Mouse (Mus musculus) midbrain, embryonic 16.5 days (tissue): ENCODE measurements around the gene Wap. TPM values are rescaled to one million over a fixed set of nuclear protein-coding genes. Genes with fewer than 3 reads are reported as not detected.

Experiments used
- ATAC-seq: fragments of 200-750 bp; cut with Nextera tagmentation; 2 replicates; pipeline ENCODE4 v1.8.0; 2017; ENCODE audit warnings: moderate TSS enrichment
- H3K27ac ChIP-seq: fragments of 300-500 bp; sonication (generic); 2 replicates; pipeline ENCODE4 v1.5.1; 2014; ENCODE audit warnings: mild to moderate bottlenecking, low read length, mixed read lengths
- H3K27me3 ChIP-seq: fragments of 300-500 bp; sonication (generic); 2 replicates; pipeline ENCODE4 v1.6.1; 2014; ENCODE audit warnings: low read depth, low read length, mixed read lengths; ENCODE audit not compliant: control insufficient read depth, insufficient read depth
- H3K36me3 ChIP-seq: fragments of 300-500 bp; sonication (generic); 2 replicates; pipeline ENCODE4 v1.6.1; 2014; ENCODE audit warnings: mild to moderate bottlenecking, low read length, moderate library complexity, mixed read lengths; ENCODE audit not compliant: control insufficient read depth, insufficient read depth
- H3K4me1 ChIP-seq: fragments of 300-500 bp; sonication (generic); 2 replicates; pipeline ENCODE4 v1.6.1; 2014; ENCODE audit warnings: mild to moderate bottlenecking, low read length, mixed read lengths; ENCODE audit not compliant: control insufficient read depth, insufficient read depth
- H3K4me2 ChIP-seq: fragments of 300-500 bp; sonication (generic); 2 replicates; pipeline ENCODE4 v1.6.1; 2014; ENCODE audit warnings: mild to moderate bottlenecking, low read length, mixed read lengths
- H3K4me3 ChIP-seq: fragments of 300-500 bp; sonication (generic); 2 replicates; pipeline ENCODE4 v1.5.1; 2014; ENCODE audit warnings: low read depth, mild to moderate bottlenecking, low read length, moderate library complexity, mixed read lengths
- H3K9ac ChIP-seq: fragments of 300-500 bp; sonication (generic); 2 replicates; pipeline ENCODE4 v1.6.1; 2014; ENCODE audit warnings: low read depth, low read length, mixed read lengths
- H3K9me3 ChIP-seq: fragments of 300-500 bp; sonication (generic); replicated peaks from 2 replicates; pipeline ENCODE4 v1.6.1; 2014; ENCODE audit warnings: mild to moderate bottlenecking, low read length, mixed read lengths; ENCODE audit not compliant: control insufficient read depth, poor library complexity, severe bottlenecking
- WGBS: fragments of 180-500 bp; shearing (Covaris S2); extraction: QIAGEN DNeasy Blood & Tissue Kit; methylation state at CpG from one replicate; pipeline ENCODE4 v1.1.7; 2014; 5-methylcytosine and 5-hydroxymethylcytosine counted together
- polyA plus RNA-seq: library from polyadenylated mRNA; unstranded; fragments of >200 nt; fragmentation: Nextera tagmentation; extraction: Ambion mirVana; gene quantifications from 2 replicates; pipeline ENCODE4 v1.2.1, GENCODE M21; 2015

Wap gene
- polyA plus RNA-seq, 1 experiment from 2014 or later: not detected

DNA sequence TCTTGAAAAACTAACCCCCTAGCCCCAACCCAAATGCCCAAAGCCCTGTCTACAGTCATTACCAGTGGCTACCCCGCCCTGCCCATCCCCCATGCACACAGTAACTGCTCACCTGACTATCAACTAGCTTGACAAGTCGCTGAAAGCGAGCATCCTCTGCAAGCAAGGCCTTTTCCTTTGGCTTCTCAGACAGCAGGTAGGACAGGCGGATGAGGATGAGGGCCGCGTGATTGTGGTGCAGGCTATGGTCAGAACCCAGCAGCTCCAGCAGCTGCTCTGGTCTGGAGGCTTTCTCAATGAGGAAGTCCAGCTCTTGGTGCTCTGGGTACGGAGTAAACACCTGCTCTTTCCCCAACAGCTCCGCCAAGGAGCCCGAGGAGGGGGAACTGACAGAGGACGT lies 14.7 kb downstream of the Wap start:
- H3K4me2 ChIP-seq: no peak overlapping the region
- H3K4me1 ChIP-seq: peaks cover 26% of the 10 kb centered on the region
- ATAC-seq: no peak
- no peak overlapping the region for H3K9ac ChIP-seq
- H3K27ac ChIP-seq: no peak overlapping the region
- peaks cover 33% of the 10 kb centered on the region for H3K36me3 ChIP-seq
- H3K9me3 ChIP-seq: no peaks in the 10 kb centered on the region
- no peaks in the 10 kb centered on the region for H3K27me3 ChIP-seq
- WGBS: 91% methylated on average over 10 of the region's 10 CpGs
- H3K4me3 ChIP-seq: no peak overlapping the region

GRCm38 (mm10) chr11:6615250-6616205 lies 22.9 kb downstream of the Wap start:
- H3K4me1 ChIP-seq: no peaks in the 10 kb centered on the region
- H3K9me3 ChIP-seq: no peaks in the 10 kb centered on the region
- H3K27me3 ChIP-seq: no peaks in the 10 kb centered on the region
- no peak overlapping the region for H3K27ac ChIP-seq
- no peak for ATAC-seq
- no peak overlapping the region for H3K9ac ChIP-seq
- peaks cover 58% of the 10 kb centered on the region for H3K36me3 ChIP-seq
- no peak overlapping the region for H3K4me2 ChIP-seq
- H3K4me3 ChIP-seq: no peak overlapping the region
- 94% methylated on average over 12 of the region's 12 CpGs for WGBS

GRCm38 (mm10) chr11:6605491-6606399 lies 32.7 kb downstream of the Wap start, which contains the start of gene Nacad:
Gene Nacad (minus strand): TSS chr11:6606053.
- ATAC-seq: peak; percentile 95
- Histone ChIP-seq H3K27ac (peak within 1 kb of the TSS; percentile 97), H3K27me3 (no peaks in the 10 kb centered on the region), H3K9ac (peak within 1 kb of the TSS; percentile 91), H3K4me2 (peak within 1 kb of the TSS; percentile 91), H3K4me3 (peak within 1 kb of the TSS; percentile 54), H3K4me1 (peaks cover 30% of the 10 kb centered on the region), H3K9me3 (no peaks in the 10 kb centered on the region), H3K36me3 (peaks cover 10% of the 10 kb centered on the region)
- WGBS: 2% methylated on average over 28 of the region's 41 CpGs

- peak overlapping the region; percentile 91 for H3K4me2 ChIP-seq
- ATAC-seq: 0 out of 2 replicates have a peak, but pooled peaks have one; percentile 0
- no peaks in the 10 kb centered on the region for H3K27me3 ChIP-seq
- 3% methylated on average over 13 of the region's 13 CpGs for WGBS
- H3K9me3 ChIP-seq: no peaks in the 10 kb centered on the region
- H3K27ac ChIP-seq: peak overlapping the region; percentile 97
- peaks cover 30% of the 10 kb centered on the region for H3K4me1 ChIP-seq
- peak overlapping the region; percentile 54 for H3K4me3 ChIP-seq
- H3K36me3 ChIP-seq: peaks cover 10% of the 10 kb centered on the region
- H3K9ac ChIP-seq: peak overlapping the region; percentile 91
These were observed 33.4 kb downstream of the Wap start for GRCm38 (mm10) chr11:6605021-6605481.

DNA sequence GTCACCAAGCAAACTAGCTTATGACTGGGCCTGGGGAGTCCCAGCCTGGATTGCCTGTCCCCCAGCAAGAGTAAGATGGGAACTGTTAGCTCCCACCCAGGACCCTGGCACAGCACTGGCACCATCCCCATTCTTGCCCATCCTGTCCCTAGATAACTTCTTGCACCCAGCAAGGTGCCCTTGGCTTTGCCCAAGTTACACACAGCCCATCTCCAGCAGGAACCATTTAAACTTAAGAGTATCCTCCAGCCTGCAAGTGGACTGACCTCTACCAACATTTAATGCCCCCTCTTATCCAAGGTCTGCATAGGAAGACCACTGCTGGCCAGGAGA lies 33.9 kb downstream of the Wap start:
- Histone ChIP-seq H3K4me2 (peak overlapping the region; percentile 91), H3K4me1 (peaks cover 34% of the 10 kb centered on the region), H3K9ac (peak overlapping the region; percentile 91), H3K27ac (peak overlapping the region; percentile 97), H3K27me3 (no peaks in the 10 kb centered on the region), H3K4me3 (peak overlapping the region; percentile 54), H3K9me3 (no peaks in the 10 kb centered on the region), H3K36me3 (peaks cover 10% of the 10 kb centered on the region)
- ATAC-seq: no peak

DNA sequence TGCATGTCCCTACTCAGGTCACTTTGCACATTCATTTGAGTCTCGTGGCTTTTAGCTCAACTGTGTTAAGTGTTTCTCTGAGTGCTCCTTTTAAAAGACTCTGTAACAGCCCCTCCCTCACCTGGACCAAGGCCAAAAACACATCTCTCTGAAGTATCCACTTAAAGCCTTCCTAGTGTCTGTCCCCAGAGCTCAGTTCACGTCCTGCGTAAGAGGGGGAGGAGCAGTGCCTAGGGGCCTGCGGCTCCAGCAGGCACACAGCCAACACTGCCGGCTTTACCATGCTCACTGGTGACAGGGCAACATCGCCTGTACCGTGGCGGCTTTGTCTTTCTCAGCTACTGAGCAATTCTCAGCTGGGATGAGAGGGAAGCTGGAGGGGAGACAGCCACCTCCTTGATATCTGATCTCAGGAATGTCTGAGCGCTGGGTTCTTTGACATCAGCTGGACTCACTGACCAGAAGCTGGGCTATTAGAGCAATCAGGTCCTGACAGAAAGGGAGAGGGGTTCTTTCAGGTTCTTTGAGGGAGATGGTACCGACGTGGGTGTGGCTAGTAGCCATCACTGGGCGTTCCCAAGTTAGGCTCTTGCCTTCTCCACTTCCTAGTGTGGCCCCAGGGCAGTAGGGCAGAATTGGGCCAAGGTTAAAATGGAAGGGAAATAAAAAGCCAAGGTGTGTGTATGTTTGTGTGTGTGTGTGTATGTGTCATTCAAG lies 34.4 kb downstream of the Wap start:
- Histone ChIP-seq H3K36me3 (peaks cover 10% of the 10 kb centered on the region), H3K27me3 (no peaks in the 10 kb centered on the region), H3K4me2 (peak overlapping the region; percentile 91), H3K4me1 (peaks cover 39% of the 10 kb centered on the region), H3K9me3 (no peaks in the 10 kb centered on the region), H3K9ac (peak overlapping the region; percentile 91), H3K27ac (peak overlapping the region; percentile 97), H3K4me3 (peak overlapping the region; percentile 54)
- ATAC-seq: no peak
- WGBS: 6% methylated on average over 12 of the region's 12 CpGs

- no peak for ATAC-seq
- H3K9ac ChIP-seq: peak overlapping the region; percentile 91
- peak overlapping the region; percentile 91 for H3K4me2 ChIP-seq
- peak overlapping the region; percentile 97; the same call in 1 of the 2 replicates for H3K27ac ChIP-seq
- H3K9me3 ChIP-seq: no peaks in the 10 kb centered on the region
- WGBS: 74% methylated on average over 9 of the region's 9 CpGs
- peak overlapping the region; percentile 54 for H3K4me3 ChIP-seq
- peaks cover 47% of the 10 kb centered on the region for H3K4me1 ChIP-seq
- H3K27me3 ChIP-seq: no peaks in the 10 kb centered on the region
- H3K36me3 ChIP-seq: peaks cover 10% of the 10 kb centered on the region
These were observed 35.2 kb downstream of the Wap start for GRCm38 (mm10) chr11:6603224-6603623.

DNA sequence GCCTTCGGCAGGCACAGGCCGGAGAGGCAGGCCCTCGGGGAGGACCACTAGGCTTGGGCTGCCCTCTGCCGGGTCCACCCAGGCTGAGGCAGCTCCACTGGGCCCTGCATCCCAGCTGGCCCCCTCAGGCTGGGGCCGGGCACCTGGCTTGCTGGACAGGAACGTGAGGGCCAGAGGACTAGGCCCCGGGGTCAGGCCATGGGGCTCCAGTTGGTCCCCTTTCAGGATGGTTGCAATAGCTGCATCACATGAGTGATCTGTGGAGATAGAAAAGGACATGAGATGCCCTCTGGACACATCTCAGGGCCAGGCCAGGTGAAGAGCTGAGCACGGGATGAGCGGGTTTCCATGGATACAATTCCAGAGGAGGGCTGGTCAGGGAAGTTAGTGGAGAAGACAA lies 35.8 kb downstream of the Wap start:
- 0 out of 2 replicates have a peak overlapping the region, but pooled peaks have one; percentile 97 for H3K27ac ChIP-seq
- H3K9me3 ChIP-seq: no peaks in the 10 kb centered on the region
- WGBS: 71% methylated on average over 9 of the region's 9 CpGs
- H3K4me1 ChIP-seq: peaks cover 51% of the 10 kb centered on the region
- H3K9ac ChIP-seq: peak overlapping the region; percentile 91
- H3K4me3 ChIP-seq: no peak overlapping the region; the same call in 1 of the 2 replicates
- H3K4me2 ChIP-seq: peak overlapping the region; percentile 91
- ATAC-seq: no peak
- H3K36me3 ChIP-seq: peaks cover 10% of the 10 kb centered on the region
- H3K27me3 ChIP-seq: no peaks in the 10 kb centered on the region
